Mouse (Mus musculus) liver, embryonic 14.5 days (tissue): ENCODE results near the gene Tmem189.

Experiments
- CTCF ChIP-seq: IDR thresholded peaks from 2 replicates; pipeline ENCODE4 v1.5.1; 2016; ENCODE audit warnings: antibody characterized with exemption, low read depth, control low read depth
- EP300 ChIP-seq: IDR thresholded peaks from 2 replicates; pipeline ENCODE4 v1.6.1; 2016; ENCODE audit warnings: antibody characterized with exemption, low read depth

DNA sequence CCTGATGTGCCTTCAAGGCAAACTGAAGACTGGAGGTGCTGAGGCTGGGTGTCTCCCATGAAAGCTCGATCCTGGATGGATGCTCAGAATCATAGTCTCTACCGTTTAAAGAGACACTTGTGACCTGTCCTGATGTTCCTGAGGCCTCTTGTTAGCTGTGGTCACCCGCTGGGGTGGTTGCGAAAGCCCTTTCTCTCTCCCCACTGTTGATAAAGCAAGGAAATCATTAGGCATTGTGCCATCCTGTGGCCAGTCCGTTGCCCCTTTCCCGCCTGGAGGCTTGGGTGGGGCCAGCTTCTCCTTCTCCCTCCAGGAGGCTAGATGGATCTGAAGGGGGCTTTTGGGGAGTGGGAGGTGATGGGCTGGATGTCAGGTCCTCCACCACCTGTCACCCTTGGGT lies 21.0 kb upstream of the Tmem189 start:
- TF ChIP-seq CTCF (no peak), EP300 (no peak)
